Mouse (Mus musculus): ENCODE data around the gene Gulp1.

The Gulp1 gene

GRCm38 (mm10) chr1:44720785-44721410 is 169.6 kb downstream of the Gulp1 start:
- in situ Hi-C loops (cut with MboI; ENCODE audit: low sequenced_read_pairs), result no loop called here

- in situ Hi-C loops (cut with MboI; ENCODE audit: low sequenced_read_pairs), result no loop called here
Measured at GRCm38 (mm10) chr1:44741256-44741655, 189.9 kb downstream of the Gulp1 start.

GRCm38 (mm10) chr1:44745711-44746110 is 194.4 kb downstream of the Gulp1 start:
- in situ Hi-C loops (cut with MboI; ENCODE audit: low sequenced_read_pairs), result no loop called here

- in situ Hi-C loops (cut with MboI; ENCODE audit: low sequenced_read_pairs), result no loop called here
Measured at GRCm38 (mm10) chr1:44750731-44751730, 199.7 kb downstream of the Gulp1 start.

- in situ Hi-C loops (cut with MboI; ENCODE audit: low sequenced_read_pairs), result no loop called here
Measured at GRCm38 (mm10) chr1:44778251-44778650, 226.9 kb downstream of the Gulp1 start.

- in situ Hi-C loops (cut with MboI; ENCODE audit: low sequenced_read_pairs), result no loop called here
Measured at GRCm38 (mm10) chr1:44803594-44804372, 252.5 kb downstream of the Gulp1 start.

GRCm38 (mm10) chr1:44806368-44806767 is 255.1 kb downstream of the Gulp1 start:
- in situ Hi-C loops (cut with MboI; ENCODE audit: low sequenced_read_pairs), result no loop called here

GRCm38 (mm10) chr1:44810336-44810735 is 259.0 kb downstream of the Gulp1 start:
- in situ Hi-C loops (cut with MboI; ENCODE audit: low sequenced_read_pairs), result no loop called here

- in situ Hi-C loops (cut with MboI; ENCODE audit: low sequenced_read_pairs), result no loop called here
Measured at GRCm38 (mm10) chr1:44833934-44834333, 282.6 kb downstream of the Gulp1 start.
